ENCODE assay signal across 23 mouse cellular contexts in the genomic region with DNA sequence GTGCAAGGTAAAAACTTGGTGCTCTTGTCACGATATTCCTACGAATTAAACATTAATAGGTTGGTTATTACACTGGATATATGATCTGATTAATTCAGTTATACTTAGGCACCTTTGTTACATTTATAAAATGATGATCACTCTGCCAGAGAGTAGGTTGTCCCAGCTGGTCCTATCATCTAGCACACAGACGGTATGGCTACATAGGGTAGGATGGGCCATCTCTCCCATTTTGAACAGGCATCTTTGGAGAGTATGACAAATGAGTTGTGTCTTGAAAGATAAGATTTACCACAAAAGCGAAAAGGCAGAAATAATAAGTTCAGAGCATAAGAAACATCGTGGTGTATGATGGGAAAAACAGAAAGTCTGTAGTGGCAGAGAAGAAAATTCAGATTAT. TPM values are rescaled to one million over a fixed set of nuclear protein-coding genes. Genes with fewer than 3 reads are reported as not detected.
"Had no signal": no experiment of that assay in that cellular context is flagged by ENCODE, and none has a peak within 500 bp of the region (broad histone marks: within the 10 kb centered on the region; RNA-seq: fewer than 3 reads in every experiment).

No protein-coding gene starts in this region.

- ATAC-seq: hindbrain, embryonic 16.5 days; hindbrain, postnatal 0 days; inflammation-experienced regulatory T-cells, adult 6 months; intestine, embryonic 15.5 days; intestine, embryonic 16.5 days; intestine, postnatal 0 days had no signal

- DNase-seq: heart, postnatal 10 days; heart, postnatal 14 days; heart, postnatal 36 days; heart, postnatal 4 days; kidney, adult 11 months; kidney, adult 18-20 months; kidney, adult 2 months; kidney, adult 8-10 months; kidney, adult 9 months; kidney, postnatal 10 days; kidney, postnatal 14 days; kidney, postnatal 25 days; kidney, postnatal 36 days; kidney, postnatal 4 days; layer of hippocampus, adult 9-11 months; layer of hippocampus, postnatal 36 days had no signal

RNA-seq across cellular contexts. Expression of a gene that starts 34.4 kb away (rescaled TPM):
- total RNA-seq: hematopoietic stem cell, adult 5-6 weeks had no signal
